Mouse (Mus musculus) common myeloid progenitor, adult 5-6 weeks (primary cell): ENCODE measurements around the gene Pola2. TPM values are rescaled to one million over a fixed set of nuclear protein-coding genes. Genes with fewer than 3 reads are reported as not detected.

Experiments used
- ATAC-seq: replicated peaks from 2 replicates; pipeline ENCODE4 v1.8.0; 2016; ENCODE audit warnings: low read depth, mild to moderate bottlenecking, moderate TSS enrichment, inconsistent platforms; ENCODE audit not compliant: poor library complexity, severe bottlenecking
- total RNA-seq: library from RNA; stranded (forward); fragments of 200-1000, 187-1606 nt; gene quantifications from 2 replicates; pipeline ENCODE4 v1.2.3, GENCODE M21; 2017

The Pola2 gene
- total RNA-seq, 1 experiment from 2014 or later, result 61.2 TPM

- peak; percentile 96 for ATAC-seq
These were observed 51.6 kb downstream of the Pola2 start for GRCm38 (mm10) chr19:5912103-5913006.

- ATAC-seq, result 0 out of 2 replicates have a peak, but pooled peaks have one; percentile 15
These were observed 52.4 kb downstream of the Pola2 start for GRCm38 (mm10) chr19:5911430-5912102.

DNA sequence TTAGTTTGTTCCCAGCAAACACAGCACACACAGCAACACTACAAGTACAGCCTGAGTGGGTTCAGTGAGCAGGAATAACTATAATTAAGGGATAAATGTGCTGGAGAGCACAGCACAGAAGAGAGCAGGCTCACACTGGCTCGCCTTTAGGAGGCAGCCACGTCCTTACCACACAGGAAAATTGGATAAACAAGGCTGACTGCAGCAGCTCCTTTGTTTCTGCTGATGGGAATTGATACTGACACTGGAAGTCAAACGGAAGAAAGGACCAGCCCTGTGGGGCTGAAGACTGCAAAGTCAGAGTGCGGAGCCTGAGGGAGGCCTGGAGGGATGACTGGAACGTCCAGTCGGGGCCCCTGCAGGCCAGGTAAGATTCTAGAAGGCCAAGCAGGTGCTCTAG, 53.8 kb downstream of the Pola2 start:
- ATAC-seq, result no peak

DNA sequence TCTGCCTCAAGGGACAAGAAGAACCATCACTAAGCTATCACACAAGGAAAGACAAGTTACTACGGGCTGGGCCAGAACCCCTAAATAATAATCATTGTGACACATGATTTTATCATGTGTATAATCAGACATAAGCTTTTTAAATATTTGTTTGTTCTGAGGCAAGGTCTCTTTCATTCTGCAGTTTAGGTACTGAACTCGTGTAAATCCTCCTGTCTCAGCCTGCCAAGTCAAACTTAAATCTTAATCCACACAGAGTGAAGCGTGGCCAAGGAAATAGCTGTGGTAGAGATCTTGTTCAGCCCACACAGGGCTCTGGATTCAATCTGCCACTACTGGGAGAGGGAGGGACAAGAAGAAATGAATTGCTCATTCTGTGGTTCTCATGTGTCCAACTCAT, 56.7 kb downstream of the Pola2 start:
- no peak for ATAC-seq

DNA sequence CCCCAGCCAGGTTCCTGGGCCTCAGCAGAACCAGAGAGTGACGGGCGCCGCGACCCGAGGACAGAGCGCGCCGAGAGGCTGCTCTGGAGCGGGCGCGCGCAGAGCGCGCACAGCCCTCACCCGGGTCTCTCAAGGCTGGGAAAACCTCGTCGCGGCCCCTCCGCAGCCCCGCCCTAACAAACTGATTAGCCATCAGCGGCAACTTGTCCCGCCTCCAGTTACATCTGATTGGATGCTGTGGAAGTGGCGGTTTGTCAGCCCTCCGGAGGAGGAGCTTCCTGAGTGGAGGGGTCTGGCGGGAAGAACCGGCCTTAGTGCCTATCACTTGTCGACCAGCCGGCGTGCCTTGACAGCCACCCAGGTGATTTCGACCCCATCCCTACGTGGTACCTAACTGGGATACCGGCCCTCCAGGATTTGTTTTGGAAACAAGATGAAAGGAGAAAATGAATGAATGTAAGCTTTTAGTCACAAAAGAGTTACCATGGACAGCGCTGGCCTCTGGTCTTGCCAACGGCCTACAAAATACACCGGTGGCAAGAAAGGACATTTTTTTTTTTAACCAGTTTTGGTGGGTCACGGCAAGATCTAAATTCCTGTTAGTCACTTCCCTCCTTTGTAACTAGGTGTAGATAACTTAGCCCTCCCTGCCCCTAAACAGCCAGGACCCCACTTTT, 69.9 kb downstream of the Pola2 start, which contains the start of gene Tigd3:
Tigd3 (minus strand) TSS at position 148 of the 677 bp plus-strand sequence.
- peak; percentile 96 for ATAC-seq

- ATAC-seq, result no peak
These were observed 70.6 kb downstream of the Pola2 start for GRCm38 (mm10) chr19:5893282-5894001.

GRCm38 (mm10) chr19:5892735-5893134, 71.3 kb downstream of the Pola2 start:
- no peak for ATAC-seq

DNA sequence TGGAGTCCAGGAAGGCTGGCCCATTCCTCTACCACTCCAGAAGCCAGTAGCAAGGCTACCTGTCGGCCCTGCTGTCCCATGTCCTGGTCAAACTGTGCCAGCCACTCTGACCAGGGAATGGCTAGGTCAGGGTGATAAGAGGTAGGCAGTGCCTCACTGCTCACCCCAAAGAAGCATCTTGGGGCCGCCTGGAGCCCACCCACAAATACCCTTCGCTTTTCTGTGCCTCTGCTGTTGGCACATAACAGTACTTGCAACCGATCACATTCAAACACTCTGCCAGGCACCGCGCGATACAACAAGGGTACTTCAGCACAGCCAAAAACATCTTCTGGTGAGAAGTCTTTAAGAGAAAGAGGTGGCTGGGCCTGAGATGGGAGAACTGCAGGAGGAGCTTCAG, 71.7 kb downstream of the Pola2 start:
- ATAC-seq, result no peak

GRCm38 (mm10) chr19:5891521-5892258, 72.3 kb downstream of the Pola2 start:
- ATAC-seq, result no peak

Other genes with a start within 250 kb of the Pola2 start
- 29.8 and 31.7 TPM in 2 replicates for gene Ehbp1l1, start 237.9 kb downstream of the Pola2 start, total RNA-seq
- gene Fam89b, start 234.5 kb downstream of the Pola2 start, total RNA-seq, result 17.8 and 35.4 TPM in 2 replicates
- gene Ltbp3, start 223.3 kb downstream of the Pola2 start, total RNA-seq, result 11.9 and 18.1 TPM in 2 replicates
- gene Scyl1, start 192.8 kb downstream of the Pola2 start, total RNA-seq, result 23.5 and 30.9 TPM in 2 replicates
- 21.1 and 26.8 TPM in 2 replicates for gene Frmd8, start 88.9 kb downstream of the Pola2 start, total RNA-seq
- gene Slc25a45, start 86.4 kb downstream of the Pola2 start, total RNA-seq, result 34.0 and 41.0 TPM in 2 replicates
- 0.34 and 2.8 TPM in 2 replicates for gene Tigd3, start 70.1 kb downstream of the Pola2 start, total RNA-seq
- gene Dpf2, start 51.2 kb downstream of the Pola2 start, total RNA-seq, result 87.4 and 131 TPM in 2 replicates
- gene Cdc42ep2, start 39.4 kb downstream of the Pola2 start, total RNA-seq, result not detected in 2 replicates
- gene Slc22a20, start 21.9 kb upstream of the Pola2 start, total RNA-seq, result not detected in 2 replicates
- 29.9 and 37.2 TPM in 2 replicates for gene Capn1, start 51.7 kb upstream of the Pola2 start, total RNA-seq
- 5.9 and 6.5 TPM in 2 replicates for gene Syvn1, start 82.4 kb upstream of the Pola2 start, total RNA-seq
- gene Mrpl49, start 93.6 kb upstream of the Pola2 start, total RNA-seq, result 25.8 and 35.8 TPM in 2 replicates
- 1,809 and 1,850 TPM in 2 replicates for gene Fau, start 93.6 kb upstream of the Pola2 start, total RNA-seq
- 10.3 and 11.6 TPM in 2 replicates for gene Znhit2, start 97.0 kb upstream of the Pola2 start, total RNA-seq
- 4.9 and 5.9 TPM in 2 replicates for gene Tm7sf2, start 104.2 kb upstream of the Pola2 start, total RNA-seq
- gene Vps51, start 113.0 kb upstream of the Pola2 start, total RNA-seq, result 43.1 and 54.1 TPM in 2 replicates
- not detected in 2 replicates for gene Tmem262, start 115.8 kb upstream of the Pola2 start, total RNA-seq
- gene Gm28374, start 118.1 kb upstream of the Pola2 start, total RNA-seq, result not detected in 2 replicates
- gene Zfpl1, start 120.8 kb upstream of the Pola2 start, total RNA-seq, result 25.2 and 34.0 TPM in 2 replicates
- gene Cdca5, start 120.8 kb upstream of the Pola2 start, total RNA-seq, result 25.8 and 26.2 TPM in 2 replicates
- gene AC131692.1, start 130.2 kb upstream of the Pola2 start, total RNA-seq, result 0.46 TPM in 1 of 2 replicates, not detected in the other
- gene Naaladl1, start 141.6 kb upstream of the Pola2 start, total RNA-seq, result not detected in 2 replicates
- gene Sac3d1, start 154.4 kb upstream of the Pola2 start, total RNA-seq, result 4.9 and 8.2 TPM in 2 replicates
- gene Snx15, start 164.1 kb upstream of the Pola2 start, total RNA-seq, result 11.3 and 17.0 TPM in 2 replicates
- gene Batf2, start 176.8 kb upstream of the Pola2 start, total RNA-seq, result 0.44 and 0.78 TPM in 2 replicates
- 27.6 and 36.5 TPM in 2 replicates for gene Arl2, start 177.3 kb upstream of the Pola2 start, total RNA-seq
- not detected in 2 replicates for gene Majin, start 220.2 kb upstream of the Pola2 start, total RNA-seq